Mouse (Mus musculus) subcutaneous adipose tissue, adult 2 months (tissue): ENCODE data around the gene Vmn1r233. TPM values are rescaled to one million over a fixed set of nuclear protein-coding genes. Genes with fewer than 3 reads are reported as not detected.

Experiments used
- polyA plus RNA-seq: library from polyadenylated mRNA; depleted of rRNA; stranded (reverse); fragments of >200 nt; gene quantifications from 2 replicates; pipeline ENCODE4 v1.2.3, GENCODE M21; 2012; ENCODE audit warnings: low replicate concordance; rRNA removed

Vmn1r233 gene
- polyA plus RNA-seq: not detected in 2 replicates

DNA sequence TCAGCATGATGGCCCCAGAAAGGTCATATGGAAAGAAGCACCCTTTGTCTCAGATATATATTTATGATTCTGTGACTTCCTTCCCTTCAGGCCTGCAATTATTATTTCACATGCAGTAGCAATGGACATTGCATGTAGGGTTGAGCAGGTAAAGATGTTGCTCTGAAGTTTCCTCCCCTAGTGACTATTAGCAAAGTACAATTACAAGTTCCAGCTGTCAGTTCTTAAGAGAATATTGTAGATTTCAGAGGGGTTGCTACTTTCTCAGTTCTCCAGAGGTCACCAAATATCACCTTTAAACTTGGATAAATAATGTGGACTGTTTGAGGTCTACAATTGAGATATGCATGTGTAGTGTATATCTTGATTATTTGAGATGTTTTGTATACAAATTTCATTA lies at the start of gene Vmn1r233:
TSS of gene Vmn1r233 (minus strand) at position 101 of the 400 bp plus-strand sequence.

DNA sequence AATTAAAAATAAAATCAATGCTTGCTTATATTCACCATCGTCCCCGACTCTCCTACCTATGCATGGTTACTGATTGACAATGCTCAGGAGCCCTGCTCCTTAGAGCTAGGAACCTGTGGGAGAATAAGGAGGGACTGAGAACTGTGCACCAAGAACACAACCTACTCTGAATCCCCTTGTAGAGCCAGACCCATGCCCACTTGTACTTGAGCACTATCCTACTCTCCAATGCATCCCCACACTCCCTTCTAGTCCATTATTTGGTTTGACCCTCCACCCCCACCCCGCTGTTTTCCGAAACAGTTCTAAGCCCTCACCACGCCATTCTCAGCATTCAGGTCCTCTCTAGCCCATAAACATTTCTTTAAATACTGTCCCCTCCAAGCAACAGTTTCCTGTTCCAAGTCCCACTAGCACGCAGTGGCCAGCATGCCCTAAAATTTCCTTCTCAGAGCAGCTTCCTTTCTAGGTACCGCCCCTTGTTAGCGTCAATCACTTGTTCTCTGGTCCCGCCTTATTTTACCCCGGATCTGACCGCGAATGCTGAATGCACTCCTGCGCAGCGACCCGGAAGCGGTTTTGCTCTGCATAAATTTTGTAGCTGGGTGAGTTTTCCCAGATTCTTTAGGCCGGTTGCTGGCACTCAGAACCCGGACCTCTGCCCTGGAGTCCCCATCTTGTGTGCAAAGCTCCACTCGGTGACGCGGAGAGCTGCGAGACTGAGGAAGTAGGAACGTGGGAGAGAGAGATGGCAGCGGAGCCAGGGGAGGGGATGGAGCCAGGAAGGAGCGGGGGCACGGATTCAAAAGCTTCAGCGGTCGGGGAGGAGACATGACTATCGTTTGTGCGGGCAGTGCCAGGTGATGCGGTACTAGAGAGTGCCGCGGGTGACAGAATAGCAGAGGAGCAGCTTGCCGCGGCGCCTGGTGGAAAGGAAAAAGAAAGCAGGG lies 12.4 kb upstream of the Vmn1r233 start, which contains the start of gene Zfp160:
TSS of gene Zfp160 (plus strand) at position 522 of the 950 bp plus-strand sequence.

DNA sequence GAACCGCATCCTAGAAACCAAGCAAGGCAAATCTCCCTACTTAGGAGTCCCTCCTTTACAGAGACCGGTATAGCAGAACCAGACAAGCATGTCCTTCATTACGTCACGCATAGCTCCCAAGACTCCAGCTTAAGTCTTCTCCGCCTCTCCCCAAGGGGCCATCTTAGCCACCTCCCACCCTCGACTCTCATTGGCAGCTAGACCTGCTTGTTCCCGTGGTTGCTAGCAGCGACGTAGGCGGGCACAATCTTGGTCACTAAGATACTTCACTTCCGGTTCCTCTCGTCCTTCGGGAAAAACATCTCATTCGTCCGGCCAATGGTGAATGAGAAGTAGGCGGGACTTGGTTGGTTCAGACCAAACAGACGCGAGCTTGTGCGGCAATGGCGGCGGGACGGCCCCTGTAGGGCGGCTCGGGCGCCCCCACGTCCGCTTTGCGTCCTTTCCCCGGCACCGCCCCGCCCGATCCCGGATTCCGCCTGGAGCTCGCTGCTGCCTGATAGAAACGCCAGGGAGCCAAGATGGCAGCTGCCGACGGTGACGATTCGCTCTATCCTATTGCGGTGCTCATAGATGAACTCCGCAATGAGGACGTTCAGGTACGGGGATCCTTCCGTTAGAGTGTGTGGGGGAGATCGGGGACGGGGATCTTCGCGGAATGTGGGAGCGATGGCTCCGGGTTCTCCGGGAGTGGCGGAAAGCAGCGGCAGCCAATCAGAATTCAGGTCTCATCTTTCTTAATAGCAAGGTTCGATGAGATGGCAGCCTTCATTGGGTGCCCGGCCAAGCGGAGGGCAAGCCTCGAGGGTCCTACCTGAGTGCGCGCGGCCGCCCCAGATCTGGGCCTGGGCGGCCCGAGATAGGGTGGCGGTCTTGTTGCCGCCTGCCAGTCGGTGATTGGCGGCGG lies 51.0 kb downstream of the Vmn1r233 start, which contains the start of gene Ppp2r1a:
TSS of gene Ppp2r1a (plus strand) at position 327 of the 907 bp plus-strand sequence.

Other genes starting within 250 kb of the Vmn1r233 start
- not detected in 2 replicates for gene Vmn1r228, start 210.3 kb downstream of the Vmn1r233 start, polyA plus RNA-seq
- not detected in 2 replicates for gene Vmn1r229, start 184.9 kb downstream of the Vmn1r233 start, polyA plus RNA-seq
- not detected in 2 replicates for gene Vmn1r230, start 156.0 kb downstream of the Vmn1r233 start, polyA plus RNA-seq
- not detected in 2 replicates for gene Vmn1r231, start 91.4 kb downstream of the Vmn1r233 start, polyA plus RNA-seq
- not detected in 2 replicates for gene Vmn1r232, start 76.8 kb downstream of the Vmn1r233 start, polyA plus RNA-seq
- 275 and 294 TPM in 2 replicates for gene Ppp2r1a, start 51.2 kb downstream of the Vmn1r233 start, polyA plus RNA-seq
- 4.3 and 4.5 TPM in 2 replicates for gene Zfp160, start 12.4 kb upstream of the Vmn1r233 start, polyA plus RNA-seq
- gene Vmn1r234, start 229.6 kb upstream of the Vmn1r233 start, polyA plus RNA-seq: not detected in 2 replicates